Mouse (Mus musculus): ENCODE measurements around the gene Tmem138. TPM values are rescaled to one million over a fixed set of nuclear protein-coding genes. Genes with fewer than 3 reads are reported as not detected.

Tmem138 gene
- polyA plus RNA-seq, 2 experiments: 8.3 to 11.5 TPM

GRCm38 (mm10) chr19:10598188-10598587, 21.0 kb upstream of the Tmem138 start:
- 23% methylated on average over 3 of the region's 3 CpGs for WGBS (ENCODE audit: insufficient replicate concordance)
- DNase-seq (ENCODE audit: low read depth in 3 of 3, low spot score in 3 of 3) (no peak), ATAC-seq (ENCODE audit: insufficient read depth) (no peak)
- no peaks in the 10 kb centered on the region for H3K9me3 ChIP-seq (ENCODE audit: control insufficient read depth, low read length)
- H3K4me2 ChIP-seq (ENCODE audit: low read depth): no peak overlapping the region
- TF ChIP-seq CTCF (IDR thresholded peaks at IDR 0.05; ENCODE audit: low read depth) (peak; percentile 59), EP300 (IDR thresholded peaks at IDR 0.05; ENCODE audit: low read depth) (no peak)
- peaks cover 4 to 8% of the 10 kb centered on the region in 2 experiments for H3K4me1 ChIP-seq (replicated peaks; ENCODE audit: control insufficient read depth in 2 of 2, insufficient read depth in 2 of 2, low read length in 1 of 2)
- no peak overlapping the region for H3K27ac ChIP-seq
- no peaks in the 10 kb centered on the region; the same call in 1 of the 2 replicates for H3K36me3 ChIP-seq (replicated peaks; ENCODE audit: control insufficient read depth, insufficient read depth, low read depth)
- no peak overlapping the region for H3K4me3 ChIP-seq (ENCODE audit: insufficient read depth in 1 of 2, low read depth in 2 of 2, low read length in 2 of 2)
- H3K27me3 ChIP-seq (ENCODE audit: control insufficient read depth, insufficient read depth, low read length): no peaks in the 10 kb centered on the region
- no peak overlapping the region for H3K9ac ChIP-seq (replicated peaks)

GRCm38 (mm10) chr19:10591659-10592377, 14.7 kb upstream of the Tmem138 start:
- TF ChIP-seq CTCF (IDR thresholded peaks at IDR 0.05; ENCODE audit: low read depth) (no peak), EP300 (IDR thresholded peaks at IDR 0.05; ENCODE audit: low read depth) (no peak)
- no peak overlapping the region for H3K4me2 ChIP-seq (ENCODE audit: low read depth)
- H3K36me3 ChIP-seq (replicated peaks; ENCODE audit: control insufficient read depth, insufficient read depth, low read depth): no peaks in the 10 kb centered on the region; the same call in 1 of the 2 replicates
- H3K9me3 ChIP-seq (ENCODE audit: control insufficient read depth, low read length): no peaks in the 10 kb centered on the region
- no peak overlapping the region for H3K4me3 ChIP-seq (ENCODE audit: insufficient read depth in 1 of 2, low read depth in 2 of 2, low read length in 2 of 2)
- no peaks in the 10 kb centered on the region for H3K27me3 ChIP-seq (ENCODE audit: control insufficient read depth, insufficient read depth, low read length)
- ATAC-seq (ENCODE audit: insufficient read depth) (peak; percentile 57), DNase-seq (ENCODE audit: low read depth in 3 of 3, low spot score in 3 of 3) (no peak)
- 73% methylated on average over 6 of the region's 6 CpGs for WGBS (ENCODE audit: insufficient replicate concordance)
- peaks cover 0 to 6% of the 10 kb centered on the region in 2 experiments; a peak in 2 of 4 replicates for H3K4me1 ChIP-seq (replicated peaks; ENCODE audit: control insufficient read depth in 2 of 2, insufficient read depth in 2 of 2, low read length in 1 of 2)
- H3K9ac ChIP-seq (replicated peaks): no peak overlapping the region
- H3K27ac ChIP-seq: no peak overlapping the region

- Histone ChIP-seq H3K4me3 (ENCODE audit: insufficient read depth in 1 of 2, low read depth in 2 of 2, low read length in 2 of 2) (no peak overlapping the region), H3K4me1 (replicated peaks; ENCODE audit: control insufficient read depth in 2 of 2, insufficient read depth in 2 of 2, low read length in 1 of 2) (peaks cover 0 to 6% of the 10 kb centered on the region in 2 experiments; a peak in 2 of 4 replicates), H3K4me2 (ENCODE audit: low read depth) (no peak overlapping the region), H3K27me3 (ENCODE audit: control insufficient read depth, insufficient read depth, low read length) (no peaks in the 10 kb centered on the region), H3K27ac (no peak overlapping the region), H3K36me3 (replicated peaks; ENCODE audit: control insufficient read depth, insufficient read depth, low read depth) (no peaks in the 10 kb centered on the region), H3K9me3 (ENCODE audit: control insufficient read depth, low read length) (no peaks in the 10 kb centered on the region), H3K9ac (replicated peaks) (no peak overlapping the region)
- TF ChIP-seq CTCF (IDR thresholded peaks at IDR 0.05; ENCODE audit: low read depth) (no peak), EP300 (IDR thresholded peaks at IDR 0.05; ENCODE audit: low read depth) (no peak)
- ATAC-seq (ENCODE audit: insufficient read depth) (no peak), DNase-seq (ENCODE audit: low read depth in 3 of 3, low spot score in 3 of 3) (no peak)
- 56% methylated on average over 3 of the region's 3 CpGs for WGBS (ENCODE audit: insufficient replicate concordance)
These were observed 13.1 kb upstream of the Tmem138 start for GRCm38 (mm10) chr19:10590301-10590700.

GRCm38 (mm10) chr19:10589127-10589857, 12.1 kb upstream of the Tmem138 start:
- no peak for TF ChIP-seq CTCF (IDR thresholded peaks at IDR 0.05; ENCODE audit: low read depth)
- TF ChIP-seq EP300 (IDR thresholded peaks at IDR 0.05; ENCODE audit: low read depth): no peak
- peaks cover 0 to 6% of the 10 kb centered on the region in 2 experiments; a peak in 2 of 4 replicates for H3K4me1 ChIP-seq (replicated peaks; ENCODE audit: control insufficient read depth in 2 of 2, insufficient read depth in 2 of 2, low read length in 1 of 2)
- H3K9ac ChIP-seq (replicated peaks): peak overlapping the region; percentile 3
- H3K4me3 ChIP-seq (ENCODE audit: insufficient read depth in 1 of 2, low read depth in 2 of 2, low read length in 2 of 2): no peak overlapping the region
- no peak overlapping the region for H3K27ac ChIP-seq
- no peak overlapping the region for H3K4me2 ChIP-seq (ENCODE audit: low read depth)
- ATAC-seq (ENCODE audit: insufficient read depth) (no peak), DNase-seq (ENCODE audit: low read depth in 3 of 3, low spot score in 3 of 3) (no peak)
- H3K9me3 ChIP-seq (ENCODE audit: control insufficient read depth, low read length): no peaks in the 10 kb centered on the region
- H3K27me3 ChIP-seq (ENCODE audit: control insufficient read depth, insufficient read depth, low read length): no peaks in the 10 kb centered on the region
- 34% methylated on average over 5 of the region's 5 CpGs for WGBS (ENCODE audit: insufficient replicate concordance)
- H3K36me3 ChIP-seq (replicated peaks; ENCODE audit: control insufficient read depth, insufficient read depth, low read depth): no peaks in the 10 kb centered on the region

GRCm38 (mm10) chr19:10587231-10587630, 10.1 kb upstream of the Tmem138 start:
- no peaks in the 10 kb centered on the region for H3K27me3 ChIP-seq (ENCODE audit: control insufficient read depth, insufficient read depth, low read length)
- H3K9me3 ChIP-seq (ENCODE audit: control insufficient read depth, low read length): no peaks in the 10 kb centered on the region
- ATAC-seq (ENCODE audit: insufficient read depth) (no peak), DNase-seq (ENCODE audit: low read depth in 3 of 3, low spot score in 3 of 3) (no peak)
- H3K9ac ChIP-seq (replicated peaks): no peak overlapping the region
- peaks cover 0 to 6% of the 10 kb centered on the region in 2 experiments; a peak in 2 of 4 replicates for H3K4me1 ChIP-seq (replicated peaks; ENCODE audit: control insufficient read depth in 2 of 2, insufficient read depth in 2 of 2, low read length in 1 of 2)
- H3K4me3 ChIP-seq (ENCODE audit: insufficient read depth in 1 of 2, low read depth in 2 of 2, low read length in 2 of 2): no peak overlapping the region
- TF ChIP-seq CTCF (IDR thresholded peaks at IDR 0.05; ENCODE audit: low read depth) (no peak), EP300 (IDR thresholded peaks at IDR 0.05; ENCODE audit: low read depth) (no peak)
- no peak overlapping the region for H3K27ac ChIP-seq
- H3K36me3 ChIP-seq (replicated peaks; ENCODE audit: control insufficient read depth, insufficient read depth, low read depth): no peaks in the 10 kb centered on the region
- H3K4me2 ChIP-seq (ENCODE audit: low read depth): no peak overlapping the region
- WGBS (ENCODE audit: insufficient replicate concordance): 67% methylated on average over 8 of the region's 8 CpGs

Data from liver, embryonic 14.5 days (tissue).